Mouse (Mus musculus) c-Kit-positive CD71-negative TER-119-negative erythroid progenitor cells, embryonic 14.5 days (primary cell): ENCODE results near the gene Rab11fip5.
A peak's percentile ranks its signal among the peaks of the same experiment; 100 is the strongest.

Experiments used
- DNase-seq: peaks from one replicate; pipeline ENCODE4 v3.0.0-alpha.2; 2013; ENCODE audit warnings: low read depth

Rab11fip5 gene

DNA sequence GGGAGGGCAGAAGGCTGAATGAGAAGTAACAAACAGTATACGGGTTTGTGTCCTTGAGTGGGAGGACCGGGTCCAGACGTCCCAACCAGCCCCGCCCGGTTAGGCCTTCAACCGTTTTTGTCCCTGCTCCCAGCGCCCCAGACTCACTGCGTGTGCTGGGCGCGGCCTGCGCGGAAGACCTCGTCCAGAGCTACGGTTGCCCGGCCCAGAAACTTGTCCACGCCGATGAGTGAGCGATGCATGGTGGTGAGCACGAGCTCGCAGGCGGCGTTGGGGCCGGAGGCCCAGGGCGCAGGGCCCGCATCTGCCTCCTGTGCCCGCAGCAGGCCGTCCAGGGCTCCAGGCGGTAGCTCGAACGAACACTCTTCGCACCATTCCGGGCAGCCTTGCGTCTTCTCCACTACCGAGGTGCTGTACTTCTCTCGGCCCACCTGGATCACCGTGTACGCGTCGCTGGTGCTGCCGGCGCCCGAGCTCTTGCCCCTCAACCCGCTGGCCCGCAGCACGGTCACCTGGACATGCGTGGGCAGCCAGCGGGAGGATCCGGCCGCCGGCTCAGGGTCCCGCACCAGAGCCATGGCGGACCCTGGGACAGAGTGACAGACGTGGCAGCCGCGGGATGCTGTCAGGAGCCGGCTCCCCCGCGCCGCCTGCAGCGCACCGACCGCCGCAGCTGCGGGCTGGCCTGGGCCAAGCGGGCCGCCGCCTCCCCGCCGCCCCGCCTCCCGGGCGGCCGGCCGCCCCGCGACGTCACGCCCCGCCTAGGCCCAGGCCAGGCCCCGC, at the start of gene Rab11fip5:
Gene Rab11fip5 (minus strand): TSS at position 684 of the 783 bp plus-strand sequence.
- no peak for DNase-seq

DNA sequence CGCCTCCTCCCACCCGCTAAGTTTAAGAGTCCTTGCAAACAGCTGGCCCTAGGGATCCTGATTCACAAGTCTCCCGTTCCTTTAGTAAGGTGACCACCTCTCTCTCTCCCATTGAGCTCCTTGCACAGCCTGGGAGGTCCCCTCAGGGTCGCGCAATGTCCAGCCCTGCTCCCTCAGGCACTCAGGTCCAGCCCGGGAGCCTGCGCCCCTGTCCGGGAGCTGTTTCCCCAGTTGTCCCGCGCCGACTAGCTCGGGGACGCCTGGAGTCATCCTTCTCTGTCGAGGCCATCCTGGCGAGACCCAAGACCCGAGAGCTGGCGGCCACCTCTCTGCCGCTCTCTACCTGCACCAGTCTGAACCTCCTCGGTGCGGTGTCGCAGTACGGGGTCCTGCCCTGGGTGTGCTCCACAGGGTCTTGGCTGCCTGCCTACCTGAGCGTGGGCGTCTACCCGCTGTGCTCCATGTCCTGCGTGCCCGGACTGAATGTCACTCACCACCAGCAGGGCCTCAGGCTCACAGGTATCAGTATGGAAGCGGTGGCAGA, 49.5 kb upstream of the Rab11fip5 start, which contains the start of gene Noto:
Gene Noto (plus strand): TSS at position 51 of the 544 bp plus-strand sequence.
- no peak for DNase-seq

DNA sequence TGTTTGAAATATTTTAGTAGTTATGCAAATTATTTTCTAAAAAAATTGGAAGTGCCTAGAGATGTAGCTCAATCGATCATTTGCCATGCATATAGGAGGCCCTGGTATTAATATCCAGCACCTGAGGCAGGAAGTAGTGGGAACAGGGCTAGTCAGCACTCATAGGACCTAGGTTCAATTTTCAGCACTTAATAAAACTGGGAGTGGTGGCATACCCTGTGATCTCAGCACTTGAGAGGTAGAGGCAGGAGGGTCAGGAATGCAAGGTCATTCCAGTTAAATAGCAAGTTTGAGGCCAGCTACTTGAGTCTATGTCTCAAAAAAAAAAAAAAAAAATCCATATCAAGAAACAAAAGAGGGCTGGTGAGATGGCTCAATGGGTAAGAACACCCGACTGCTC, 44.7 kb upstream of the Rab11fip5 start:
- no peak for DNase-seq

DNA sequence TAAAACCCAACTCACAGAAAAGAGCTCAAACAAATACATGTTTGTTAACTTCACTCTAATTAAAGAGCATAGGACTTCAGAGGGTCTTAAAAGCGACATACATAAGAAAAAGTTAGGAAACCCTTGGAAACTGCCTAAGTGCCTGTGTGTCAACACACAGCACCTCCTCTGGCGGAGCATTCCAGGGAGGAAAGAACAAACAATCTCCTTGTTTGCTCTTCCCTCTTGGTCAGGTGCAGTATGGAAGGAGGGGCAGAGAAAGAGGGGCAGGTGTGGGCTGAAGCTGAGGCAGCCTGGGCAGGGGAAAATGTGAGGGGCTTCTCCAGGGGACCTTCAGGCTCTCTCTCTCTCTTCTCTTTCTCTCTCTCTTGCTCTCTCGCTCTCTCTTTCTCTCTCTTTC, 41.4 kb upstream of the Rab11fip5 start:
- no peak for DNase-seq

DNA sequence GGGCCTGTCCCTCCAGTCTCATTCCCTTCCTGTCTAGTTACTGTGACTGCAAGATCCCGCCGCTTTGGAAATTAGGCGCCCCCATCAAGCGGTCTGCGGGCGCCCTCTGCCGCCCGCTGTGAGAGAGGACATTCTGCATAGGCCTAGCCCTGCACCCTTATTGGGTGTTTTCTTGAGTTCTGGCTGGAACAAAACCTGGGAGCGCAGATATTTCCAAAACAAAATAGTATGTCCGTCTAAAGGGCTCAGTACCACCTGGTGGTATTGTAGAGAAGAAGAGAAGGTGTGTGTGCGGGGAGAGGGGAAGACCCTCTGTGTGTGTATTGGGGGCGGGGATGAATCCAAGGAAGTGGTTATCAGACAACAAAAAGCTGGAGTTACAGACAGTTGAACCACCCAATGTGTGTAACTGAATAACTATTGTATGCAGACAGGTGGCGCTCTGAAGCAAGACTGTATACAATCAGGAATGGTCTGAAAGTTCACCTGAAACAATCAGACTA, 36.4 kb upstream of the Rab11fip5 start:
- peak; percentile 50 for DNase-seq

DNA sequence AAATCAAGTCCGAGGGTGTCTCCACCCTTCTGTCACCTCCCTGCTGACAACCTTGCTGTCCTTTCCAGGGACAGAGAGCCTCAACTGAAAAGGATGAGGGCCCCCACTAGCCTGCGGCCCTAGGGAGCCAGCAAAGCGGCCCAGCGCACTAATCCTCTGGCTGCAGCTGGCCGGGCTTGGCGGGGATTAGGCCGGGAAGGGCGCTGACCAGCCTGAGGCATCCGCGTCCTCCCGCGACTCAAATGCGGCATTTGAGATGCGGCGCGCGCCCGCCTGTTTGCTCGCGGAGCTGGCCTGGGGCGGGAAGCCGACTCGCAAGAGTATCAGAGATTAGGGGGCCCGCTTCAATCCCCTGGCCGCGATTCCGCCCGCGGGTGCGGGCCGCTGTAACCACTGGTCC, 34.6 kb upstream of the Rab11fip5 start:
- DNase-seq: no peak

DNA sequence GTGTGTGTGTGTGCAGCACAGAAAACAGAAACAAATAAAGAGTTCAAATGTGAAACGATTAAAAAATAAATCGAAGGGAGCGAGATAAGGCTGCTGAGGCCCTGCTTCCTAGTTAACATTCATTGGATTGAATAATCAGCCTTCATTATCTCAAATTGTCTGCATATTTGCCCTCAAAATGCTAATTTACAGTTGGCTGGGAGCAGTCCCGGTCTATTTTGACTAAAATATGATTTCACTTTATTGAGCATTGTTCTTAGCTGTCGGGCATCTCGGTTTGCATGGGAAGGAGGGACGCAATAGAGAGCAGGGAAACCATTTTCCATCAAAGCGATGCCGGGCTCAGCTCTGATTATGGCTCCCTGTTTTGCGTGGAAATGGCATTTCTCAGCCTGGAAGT, 28.6 kb upstream of the Rab11fip5 start:
- no peak for DNase-seq

DNA sequence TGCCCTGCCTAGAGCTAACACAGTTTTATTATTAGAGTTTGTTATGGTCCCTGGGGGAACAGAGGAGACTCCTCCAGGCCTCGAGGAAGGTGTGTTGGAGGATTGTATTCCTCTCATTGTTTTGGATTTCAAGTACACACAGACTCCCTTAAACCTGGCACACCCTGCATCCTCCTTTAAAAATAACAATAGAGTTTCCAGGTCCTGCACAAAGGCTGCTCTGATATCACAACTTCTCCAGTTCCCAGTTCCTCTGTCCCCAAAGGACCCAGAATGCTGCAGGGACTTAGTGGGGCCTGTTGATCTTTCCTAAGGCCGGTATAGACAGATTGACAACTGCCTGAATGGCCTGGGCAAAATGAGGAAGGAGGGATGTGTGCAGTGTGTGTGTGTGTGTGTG, 28.2 kb upstream of the Rab11fip5 start:
- DNase-seq: no peak

DNA sequence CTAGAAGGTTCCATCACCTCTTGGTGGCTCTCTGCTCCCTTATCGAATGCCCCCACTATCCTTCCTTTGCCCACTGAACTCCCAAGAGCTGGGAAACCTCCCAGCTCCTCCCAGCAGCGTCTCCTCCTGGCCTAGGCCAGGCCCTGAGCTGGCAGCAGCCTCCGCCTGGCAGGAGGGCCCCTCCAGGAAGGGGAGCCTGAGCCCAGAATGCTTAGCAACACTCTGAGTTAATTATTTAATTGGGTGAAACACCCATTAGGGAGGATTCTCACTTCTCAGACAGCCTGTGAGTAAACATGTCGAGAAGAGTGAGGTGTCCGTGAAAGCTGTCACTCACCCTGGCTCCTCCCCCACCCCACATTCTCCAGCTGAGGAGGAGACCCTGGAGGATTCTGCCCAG, 25.3 kb upstream of the Rab11fip5 start:
- DNase-seq: no peak

DNA sequence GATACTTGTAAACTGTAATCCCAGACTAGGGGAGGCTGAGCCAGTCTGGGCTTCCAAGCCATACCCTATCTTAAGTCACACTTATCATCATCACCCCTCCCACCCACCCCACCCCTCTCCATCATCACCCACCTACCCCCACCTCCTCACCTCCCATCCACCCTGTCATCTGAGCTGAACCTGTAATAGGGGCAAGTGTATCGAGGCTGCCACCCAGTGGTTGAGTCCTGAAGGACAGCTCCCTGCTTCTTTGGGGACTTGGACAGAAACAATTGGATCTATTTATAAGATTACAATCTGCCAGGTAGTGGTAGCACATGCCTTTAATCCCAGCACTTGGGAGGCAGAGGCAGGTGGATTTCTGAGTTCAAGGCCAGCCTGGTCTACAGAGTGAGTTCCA, 22.7 kb upstream of the Rab11fip5 start:
- no peak for DNase-seq

DNA sequence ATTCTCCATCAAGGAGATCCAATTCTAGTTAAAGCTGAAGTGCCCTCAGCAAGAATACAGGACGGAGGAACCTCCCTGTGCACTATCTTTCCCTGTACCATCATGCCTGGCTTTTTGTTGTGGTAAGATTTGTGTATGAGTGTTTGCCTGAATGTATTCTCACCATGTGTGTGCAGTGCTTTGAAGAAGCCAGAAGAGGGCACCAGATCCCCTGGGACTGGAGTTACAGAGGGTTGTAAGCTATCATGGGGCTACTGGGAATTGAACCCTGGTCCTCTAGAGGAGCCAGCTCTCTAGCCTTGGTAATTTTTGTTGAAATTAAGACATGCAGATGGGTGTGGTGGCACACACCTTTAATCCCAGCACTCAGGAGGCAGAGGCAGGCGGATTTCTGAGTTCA, 20.9 kb upstream of the Rab11fip5 start:
- DNase-seq: no peak

DNA sequence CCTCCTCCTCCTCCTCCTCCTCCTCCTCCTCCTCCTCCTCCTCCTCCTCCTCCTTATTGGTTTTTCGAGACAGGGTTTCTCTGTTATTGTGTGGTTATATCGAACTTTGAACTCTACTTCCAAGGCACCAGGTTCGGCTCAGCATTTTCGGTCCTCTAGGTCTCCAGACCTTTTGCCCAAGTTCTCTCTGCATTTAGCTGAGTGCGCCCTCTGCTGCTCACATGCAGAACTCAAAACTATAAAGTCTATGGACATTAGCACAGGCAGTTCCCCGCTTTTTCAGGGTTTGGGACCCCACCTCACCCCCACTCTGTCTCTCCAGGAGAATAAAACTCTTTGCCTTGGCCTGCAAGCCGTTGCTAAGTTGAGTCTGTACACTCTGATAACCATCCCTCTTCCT, 17.4 kb upstream of the Rab11fip5 start:
- no peak for DNase-seq

DNA sequence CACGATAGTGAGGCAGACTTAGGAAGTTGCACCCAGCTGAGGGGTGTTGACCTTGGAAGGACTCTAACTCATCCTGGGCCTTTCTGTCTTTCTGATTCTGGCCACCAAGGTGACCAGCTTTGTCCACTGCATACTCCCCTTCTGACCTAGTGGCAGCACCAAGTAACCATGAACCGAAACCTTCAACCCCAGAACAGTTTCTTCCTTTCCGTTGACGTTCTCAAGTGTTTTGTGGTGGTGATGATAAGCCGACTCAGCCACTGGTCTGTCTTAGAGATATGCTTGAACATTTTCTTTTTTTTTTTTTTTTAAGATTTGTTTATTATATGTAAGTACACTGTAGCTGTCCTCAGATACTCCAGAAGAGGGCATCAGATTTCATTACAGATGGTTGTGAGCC, 14.2 kb upstream of the Rab11fip5 start:
- no peak for DNase-seq

DNA sequence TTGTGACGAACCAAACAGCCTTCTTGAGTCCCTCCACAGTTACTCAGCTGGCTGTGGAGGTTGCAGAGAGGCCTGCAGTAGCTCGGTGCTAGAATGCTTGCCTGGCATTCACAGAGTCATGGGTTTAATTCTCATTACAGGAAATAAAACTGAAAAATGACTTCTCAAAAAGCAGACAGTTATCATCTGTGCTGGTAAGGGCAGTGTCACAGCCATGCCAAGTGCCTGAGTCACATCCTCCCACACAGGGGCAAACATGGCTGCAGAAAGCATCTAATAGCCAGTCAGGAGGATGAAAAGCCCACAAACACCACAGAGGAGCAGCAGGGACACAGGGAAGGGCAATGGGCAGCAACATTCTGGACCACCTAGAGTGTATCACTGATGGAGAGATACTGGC, 8.4 kb upstream of the Rab11fip5 start:
- DNase-seq: no peak

DNA sequence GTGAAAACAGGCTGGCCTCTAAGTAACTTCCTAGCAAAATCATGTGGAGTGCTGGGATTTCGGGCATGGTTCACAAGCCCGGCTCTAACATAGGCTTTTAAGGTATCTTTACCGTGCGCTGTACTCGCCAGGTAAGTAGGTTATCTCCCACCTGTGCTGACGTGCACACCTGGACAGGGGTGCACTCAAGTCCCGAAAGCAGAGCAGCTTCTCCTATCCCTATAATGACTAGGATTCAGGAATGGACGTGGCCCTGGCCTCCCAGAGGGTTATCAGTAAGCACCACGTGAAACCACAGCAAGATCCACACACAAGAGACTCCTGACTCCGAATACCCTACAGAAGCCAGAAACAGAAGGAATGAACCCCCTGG, 7.2 kb upstream of the Rab11fip5 start:
- DNase-seq: no peak

DNA sequence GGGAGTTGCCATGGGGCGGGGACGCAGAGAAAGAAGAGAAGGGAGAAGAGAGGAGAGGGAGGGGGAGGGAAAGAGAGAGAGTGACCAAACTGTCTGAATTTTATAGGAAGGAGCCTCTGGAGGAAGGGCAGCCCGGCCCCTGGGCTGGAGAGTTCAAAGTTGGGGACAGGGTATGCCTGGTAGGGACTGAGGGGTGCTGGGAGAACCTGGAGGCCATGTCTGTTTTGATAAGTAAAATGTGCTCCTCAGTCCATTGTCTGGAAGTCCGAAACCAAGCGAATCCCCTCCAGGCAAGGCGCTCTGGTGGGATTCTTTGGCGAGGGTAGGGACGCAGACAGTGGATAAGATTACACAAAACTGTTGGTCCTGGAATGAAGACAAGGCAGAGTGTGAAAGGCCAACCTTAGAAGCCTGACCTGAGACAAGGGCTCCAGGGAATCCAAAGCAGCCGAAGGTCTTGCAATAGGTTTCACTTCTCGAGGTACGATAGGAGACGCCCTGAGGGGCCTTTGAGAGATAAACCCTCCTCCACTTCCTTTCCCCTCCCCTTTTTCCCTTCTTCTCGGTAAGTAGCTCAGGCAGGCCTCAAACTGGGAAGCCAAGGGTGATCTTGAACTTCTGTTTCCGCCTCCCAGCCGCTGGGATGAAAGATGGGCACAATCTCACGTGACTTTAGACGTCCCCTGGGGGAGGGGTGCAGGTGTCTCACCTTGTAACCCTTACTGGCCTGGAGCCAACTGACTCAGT, 6.6 kb upstream of the Rab11fip5 start:
- DNase-seq: no peak

DNA sequence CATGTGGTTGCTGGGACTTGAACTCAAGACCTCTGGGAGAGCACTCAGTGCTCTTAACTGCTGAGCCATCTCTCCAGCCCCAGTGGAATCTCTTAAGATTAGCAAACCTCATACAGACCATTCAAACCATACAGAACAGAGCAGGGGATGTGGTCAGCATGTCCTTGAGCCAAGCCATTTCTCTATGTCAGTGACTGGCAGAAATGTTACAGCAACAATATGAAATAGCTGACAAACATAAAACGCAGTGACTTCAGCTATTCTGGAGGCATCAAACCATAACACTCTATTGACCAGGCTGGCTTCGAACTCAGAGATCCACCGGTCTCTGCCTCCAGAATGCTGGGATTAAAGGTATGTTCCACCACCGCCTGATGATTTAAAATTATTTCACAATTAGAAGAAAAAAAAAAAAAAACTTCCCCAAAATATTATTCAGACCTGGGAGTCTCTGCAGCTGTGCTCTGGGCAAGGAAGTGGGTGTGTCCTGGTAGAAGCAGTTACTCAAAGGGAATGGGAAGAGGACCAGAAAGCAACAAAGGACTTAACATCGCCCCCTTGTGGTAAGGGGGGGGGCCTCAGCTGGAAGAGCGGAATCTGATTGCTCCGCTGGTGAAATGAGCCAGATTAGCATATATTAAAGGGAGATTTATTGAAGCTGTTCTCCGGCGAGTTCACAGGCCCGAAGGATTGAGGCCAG, 5.9 kb upstream of the Rab11fip5 start:
- DNase-seq: peak; percentile 87

DNA sequence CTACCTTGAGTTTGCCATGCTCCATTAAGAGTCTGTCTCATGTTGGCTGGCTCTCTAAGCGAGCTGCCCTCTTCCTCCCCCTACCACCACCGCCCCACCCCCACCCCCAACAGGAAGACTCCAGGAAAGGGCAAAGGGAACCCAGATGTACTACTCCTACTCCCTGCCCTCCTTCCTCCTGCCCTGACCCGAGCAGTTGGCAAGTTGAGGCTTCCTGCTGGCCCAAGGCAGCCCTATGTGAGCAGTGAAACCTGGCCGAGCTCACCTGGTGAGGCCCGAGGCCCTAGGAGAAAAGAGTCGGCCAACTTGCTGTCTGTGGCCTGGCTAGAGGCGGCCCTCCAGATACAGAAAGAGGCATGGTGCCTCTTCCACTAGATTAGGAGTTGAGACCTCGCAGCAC, 4.2 kb upstream of the Rab11fip5 start:
- DNase-seq: no peak

DNA sequence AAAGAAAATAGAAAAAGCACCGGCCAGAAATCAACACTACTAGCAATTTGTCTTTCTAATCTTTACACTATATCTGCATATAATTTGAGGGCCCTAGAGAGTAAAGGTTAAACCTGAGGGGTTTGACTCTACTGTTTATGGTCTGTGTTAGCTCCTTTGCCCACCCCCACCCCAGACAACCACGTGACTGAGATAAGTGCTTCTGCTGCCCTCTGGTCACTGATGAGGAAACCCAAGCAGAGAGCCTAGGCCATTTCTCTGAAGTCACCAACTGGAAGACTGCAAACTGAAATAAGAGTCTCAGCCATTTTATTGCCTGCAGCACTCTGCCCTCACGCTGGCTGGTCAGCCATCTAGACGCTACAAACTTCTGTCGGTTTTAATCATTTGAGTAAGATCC, 3.4 kb upstream of the Rab11fip5 start:
- DNase-seq: no peak

DNA sequence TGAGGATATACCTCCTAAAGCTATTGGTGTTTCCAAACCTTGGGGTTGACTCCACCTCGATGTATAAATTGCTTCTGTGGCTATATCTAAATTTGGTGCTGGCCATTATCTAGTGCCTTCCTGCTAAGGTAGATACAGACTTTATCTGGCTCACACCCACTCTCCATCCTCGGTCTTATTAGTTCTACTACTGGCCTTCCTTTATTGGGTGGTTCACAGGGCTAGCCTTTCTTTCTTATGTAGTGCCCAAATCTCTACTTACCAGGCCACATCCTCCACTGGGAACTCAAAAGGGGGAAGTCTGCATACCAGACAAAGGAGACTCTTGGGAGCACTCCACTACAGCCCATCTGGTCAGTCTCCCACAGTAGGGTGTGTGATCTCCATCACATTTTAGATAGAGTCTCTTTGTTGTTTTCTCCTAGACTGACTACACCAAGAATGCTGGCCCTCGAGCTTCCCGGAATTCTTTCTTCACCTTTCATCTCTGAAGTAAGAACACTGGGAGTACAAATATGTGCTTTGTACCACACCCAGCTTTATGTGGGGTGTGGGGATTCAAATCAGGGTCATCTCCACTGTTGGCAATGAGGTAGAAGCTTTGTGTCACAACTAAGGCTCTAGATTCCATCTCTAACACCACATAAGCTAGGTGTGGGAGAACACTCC, 2.8 kb upstream of the Rab11fip5 start:
- no peak for DNase-seq

DNA sequence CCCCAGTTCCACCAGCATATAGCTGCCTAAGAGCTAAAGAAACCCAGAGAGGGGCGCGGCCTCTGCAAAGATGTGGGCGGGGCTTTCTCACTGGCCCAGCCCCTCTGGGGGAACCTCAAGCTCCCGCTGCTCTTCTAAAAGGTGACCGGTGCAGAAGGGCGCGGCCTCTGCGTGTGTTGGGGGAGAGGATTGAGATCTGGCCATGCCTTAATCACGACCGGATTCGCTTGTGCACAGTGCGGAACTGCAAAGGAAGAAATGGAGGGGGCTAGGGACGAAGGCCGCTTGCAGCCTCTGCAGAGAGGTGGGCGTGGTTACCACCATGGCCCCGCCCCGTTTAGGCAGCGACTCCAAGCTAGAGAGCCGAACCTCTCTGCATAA, 290 bp upstream of the Rab11fip5 start:
- DNase-seq: peak; percentile 92
